Mouse (Mus musculus) urinary bladder, adult 2 months (tissue): ENCODE results near the gene Pheta1. TPM values are rescaled to one million over a fixed set of nuclear protein-coding genes. Genes with fewer than 3 reads are reported as not detected.

Experiments used
- DNase-seq: peaks from one replicate; pipeline ENCODE4 v3.0.0; 2022; ENCODE audit warnings: low spot score
- polyA plus RNA-seq: library from polyadenylated mRNA; depleted of rRNA; stranded (reverse); fragments of >200 nt; gene quantifications from 2 replicates; pipeline ENCODE4 v1.2.3, GENCODE M21; 2012; rRNA removed

Gene Pheta1
- polyA plus RNA-seq, 1 experiment, result 11.3 TPM

DNA sequence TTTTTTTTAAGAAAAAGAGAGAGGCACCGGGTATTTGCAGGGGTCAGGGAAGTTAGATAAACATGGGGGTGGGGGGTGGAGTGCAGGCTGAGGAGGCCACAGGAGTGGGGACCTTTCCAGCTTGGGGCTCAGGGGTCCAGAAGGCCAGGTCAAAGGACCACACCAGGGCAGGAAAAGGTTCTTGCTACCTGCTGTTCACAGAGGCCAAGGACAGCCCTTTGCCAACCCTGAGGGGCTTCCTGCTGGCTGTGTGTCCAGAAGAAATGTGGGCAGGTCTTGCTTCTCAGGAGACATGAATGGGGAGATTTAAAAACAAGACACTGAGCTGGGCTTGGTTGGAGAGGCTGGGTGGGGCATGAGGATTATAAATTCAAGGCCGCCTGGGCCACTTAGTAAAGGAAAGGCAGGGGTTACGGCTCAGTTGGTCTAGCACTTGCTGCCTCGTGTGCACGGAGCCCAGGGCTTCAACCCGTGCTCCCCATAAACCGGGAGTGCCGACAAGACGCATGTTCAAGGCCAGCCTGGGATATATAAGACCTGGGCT, 41.1 kb downstream of the Pheta1 start:
- DNase-seq, result no peak

GRCm38 (mm10) chr5:121890925-121891324, 42.1 kb downstream of the Pheta1 start:
- no peak for DNase-seq

GRCm38 (mm10) chr5:121892281-121892680, 43.5 kb downstream of the Pheta1 start:
- no peak for DNase-seq

- no peak for DNase-seq
These were observed 44.8 kb downstream of the Pheta1 start for GRCm38 (mm10) chr5:121893581-121893980.

- no peak for DNase-seq
These were observed 45.9 kb downstream of the Pheta1 start for GRCm38 (mm10) chr5:121894647-121895046.

DNA sequence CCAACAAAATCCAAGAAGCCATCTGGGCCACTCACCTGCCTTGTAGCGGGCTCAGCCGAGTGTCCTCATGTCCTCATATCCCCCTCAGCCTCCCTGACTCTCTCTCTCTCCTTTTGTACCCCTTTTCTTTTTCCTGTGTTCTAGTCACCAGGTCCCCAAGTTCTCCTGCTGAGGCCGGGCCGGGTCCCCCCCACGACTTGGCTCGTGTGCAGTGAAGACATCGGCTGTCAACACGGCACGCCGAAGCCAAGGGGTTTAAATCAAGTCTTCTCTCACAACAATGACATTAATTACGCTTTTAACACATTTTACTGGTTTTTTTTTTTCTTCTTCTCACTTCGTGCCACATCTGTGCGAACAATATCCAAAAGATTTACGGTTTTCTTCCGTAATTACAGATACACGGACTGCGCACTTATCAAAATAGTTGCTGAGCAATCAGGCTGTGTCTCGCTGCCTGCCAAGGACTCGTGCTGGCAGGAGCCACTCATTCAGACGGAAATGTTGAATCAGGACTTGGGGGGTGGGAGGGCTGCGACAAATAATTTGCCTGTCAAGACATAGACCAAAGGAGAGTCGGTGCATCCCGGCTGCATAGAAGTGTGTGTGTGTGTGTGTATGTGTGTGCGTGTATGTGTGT, 46.5 kb downstream of the Pheta1 start:
- no peak for DNase-seq

DNA sequence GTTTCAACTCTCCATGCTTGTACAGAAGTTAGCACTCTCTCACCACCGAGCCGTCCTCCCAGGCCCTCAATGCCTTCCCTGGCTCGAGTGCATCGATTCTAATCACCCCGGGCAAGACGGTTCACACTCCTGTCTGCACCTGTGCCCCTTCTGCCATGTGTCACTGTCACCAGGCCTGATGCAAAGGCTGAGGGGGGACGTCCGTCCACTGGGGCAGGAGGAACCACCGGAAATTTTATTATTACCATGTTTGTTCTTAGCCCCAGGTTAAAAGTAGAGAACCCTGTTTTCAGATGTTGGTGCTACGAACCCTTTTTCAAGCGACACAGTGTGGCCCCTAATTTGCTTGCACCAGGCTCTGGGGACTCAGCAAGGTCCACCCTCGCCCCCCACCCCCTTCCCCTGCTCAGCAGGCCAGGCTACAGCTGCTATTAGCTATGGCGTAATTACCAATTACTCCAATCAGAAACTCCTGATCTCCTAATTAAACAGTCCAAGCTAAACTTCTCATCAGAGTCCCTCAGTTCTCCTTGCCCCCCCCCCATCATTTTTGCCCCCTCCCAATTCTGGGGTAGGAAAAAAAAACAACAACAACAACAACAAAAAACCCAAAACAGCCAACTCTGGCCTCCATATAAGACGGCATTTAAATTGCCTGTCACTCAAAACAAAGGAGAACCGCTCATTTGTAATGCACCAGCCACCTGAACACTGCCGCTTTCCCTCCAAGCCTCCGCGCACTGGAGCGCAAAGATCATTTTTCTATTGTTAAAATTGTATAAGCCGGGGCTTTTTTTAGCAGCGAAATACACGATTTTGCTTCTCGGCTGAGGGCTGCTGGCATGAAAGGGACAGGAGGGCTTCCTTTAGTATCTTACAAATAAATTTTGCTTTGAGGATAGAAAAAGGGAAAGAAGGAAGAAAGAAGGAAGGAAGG, 54.3 kb downstream of the Pheta1 start:
- no peak for DNase-seq

Other genes with a start within 250 kb of the Pheta1 start
- gene Acad12, start 230.0 kb upstream of the Pheta1 start, polyA plus RNA-seq, result 10.6 and 12.8 TPM in 2 replicates
- gene Acad10, start 188.5 kb upstream of the Pheta1 start, polyA plus RNA-seq, result 9.6 and 10.3 TPM in 2 replicates
- 34.7 and 37.1 TPM in 2 replicates for gene Brap, start 188.4 kb upstream of the Pheta1 start, polyA plus RNA-seq
- gene Atxn2, start 137.6 kb upstream of the Pheta1 start, polyA plus RNA-seq, result 60.6 and 85.3 TPM in 2 replicates
- 22.2 and 25.8 TPM in 2 replicates for gene Sh2b3, start 11.3 kb upstream of the Pheta1 start, polyA plus RNA-seq
- gene Cux2, start 201.1 kb downstream of the Pheta1 start, polyA plus RNA-seq, result 4.7 and 5.1 TPM in 2 replicates